Mouse (Mus musculus): ENCODE data around the gene Kbtbd13. TPM values are rescaled to one million over a fixed set of nuclear protein-coding genes. Genes with fewer than 3 reads are reported as not detected.

The Kbtbd13 gene
- polyA plus RNA-seq, 1 experiment from 2014 or later, result 0.50 TPM

- no peak overlapping the region for H3K4me2 ChIP-seq (ENCODE audit: low read length)
- H3K9me3 ChIP-seq (replicated peaks; ENCODE audit: control insufficient read depth, low read length, poor library complexity, severe bottlenecking), result no peaks in the 10 kb centered on the region
- H3K4me1 ChIP-seq (ENCODE audit: control insufficient read depth, insufficient read depth, low read length), result no peaks in the 10 kb centered on the region
- WGBS, result 51% methylated on average over 3 of the region's 3 CpGs
- H3K9ac ChIP-seq (ENCODE audit: low read depth, low read length), result no peak overlapping the region
- H3K27me3 ChIP-seq (ENCODE audit: control insufficient read depth, insufficient read depth, low read depth, low read length), result no peaks in the 10 kb centered on the region
- no peak overlapping the region for H3K27ac ChIP-seq (ENCODE audit: low read length)
- no peaks in the 10 kb centered on the region for H3K36me3 ChIP-seq (ENCODE audit: control insufficient read depth, insufficient read depth, low read length)
- H3K4me3 ChIP-seq (ENCODE audit: low read depth, low read length), result no peak overlapping the region
- ATAC-seq, result no peak
Measured at GRCm38 (mm10) chr9:65424393-65424792, 32.9 kb upstream of the Kbtbd13 start.

GRCm38 (mm10) chr9:65422760-65423501, 31.5 kb upstream of the Kbtbd13 start, which contains the start of gene Slc51b:
Gene Slc51b, minus strand, starts transcription at chr9:65422955.
- Histone ChIP-seq H3K36me3 (ENCODE audit: control insufficient read depth, insufficient read depth, low read length) (no peaks in the 10 kb centered on the region), H3K9me3 (replicated peaks; ENCODE audit: control insufficient read depth, low read length, poor library complexity, severe bottlenecking) (no peaks in the 10 kb centered on the region), H3K9ac (ENCODE audit: low read depth, low read length) (no peak within 1 kb of the TSS), H3K4me1 (ENCODE audit: control insufficient read depth, insufficient read depth, low read length) (no peaks in the 10 kb centered on the region), H3K4me3 (ENCODE audit: low read depth, low read length) (no peak within 1 kb of the TSS), H3K4me2 (ENCODE audit: low read length) (no peak within 1 kb of the TSS), H3K27ac (ENCODE audit: low read length) (no peak within 1 kb of the TSS), H3K27me3 (ENCODE audit: control insufficient read depth, insufficient read depth, low read depth, low read length) (no peaks in the 10 kb centered on the region)
- 87% methylated on average over 11 of the region's 11 CpGs for WGBS
- no peak for ATAC-seq

GRCm38 (mm10) chr9:65419633-65420032, 28.2 kb upstream of the Kbtbd13 start:
- Histone ChIP-seq H3K36me3 (ENCODE audit: control insufficient read depth, insufficient read depth, low read length) (no peaks in the 10 kb centered on the region), H3K4me3 (ENCODE audit: low read depth, low read length) (no peak overlapping the region), H3K4me1 (ENCODE audit: control insufficient read depth, insufficient read depth, low read length) (no peaks in the 10 kb centered on the region), H3K9ac (ENCODE audit: low read depth, low read length) (no peak overlapping the region), H3K4me2 (ENCODE audit: low read length) (no peak overlapping the region), H3K27me3 (ENCODE audit: control insufficient read depth, insufficient read depth, low read depth, low read length) (no peaks in the 10 kb centered on the region), H3K27ac (ENCODE audit: low read length) (no peak overlapping the region), H3K9me3 (replicated peaks; ENCODE audit: control insufficient read depth, low read length, poor library complexity, severe bottlenecking) (no peaks in the 10 kb centered on the region)
- no peak for ATAC-seq
- 73% methylated on average over 3 of the region's 3 CpGs for WGBS

GRCm38 (mm10) chr9:65417738-65418137, 26.3 kb upstream of the Kbtbd13 start:
- 43% methylated on average over 3 of the region's 3 CpGs for WGBS
- no peak for ATAC-seq

GRCm38 (mm10) chr9:65411326-65411725, 19.9 kb upstream of the Kbtbd13 start:
- ATAC-seq, result no peak
- Histone ChIP-seq H3K27me3 (ENCODE audit: control insufficient read depth, insufficient read depth, low read depth, low read length) (no peaks in the 10 kb centered on the region), H3K4me2 (ENCODE audit: low read length) (no peak overlapping the region), H3K4me3 (ENCODE audit: low read depth, low read length) (no peak overlapping the region), H3K27ac (ENCODE audit: low read length) (no peak overlapping the region), H3K9me3 (replicated peaks; ENCODE audit: control insufficient read depth, low read length, poor library complexity, severe bottlenecking) (no peaks in the 10 kb centered on the region), H3K36me3 (ENCODE audit: control insufficient read depth, insufficient read depth, low read length) (no peaks in the 10 kb centered on the region), H3K9ac (ENCODE audit: low read depth, low read length) (no peak overlapping the region), H3K4me1 (ENCODE audit: control insufficient read depth, insufficient read depth, low read length) (no peaks in the 10 kb centered on the region)
- WGBS, result 76% methylated on average over 3 of the region's 3 CpGs

More at GRCm38 (mm10) chr9:65417738-65418137, 26.3 kb upstream of the Kbtbd13 start:
- no peak overlapping the region for H3K4me3 ChIP-seq (ENCODE audit: low read depth, low read length)
- H3K9me3 ChIP-seq (replicated peaks; ENCODE audit: control insufficient read depth, low read length, poor library complexity, severe bottlenecking), result no peaks in the 10 kb centered on the region
- no peaks in the 10 kb centered on the region for H3K27me3 ChIP-seq (ENCODE audit: control insufficient read depth, insufficient read depth, low read depth, low read length)
- no peak overlapping the region for H3K27ac ChIP-seq (ENCODE audit: low read length)
- no peaks in the 10 kb centered on the region for H3K36me3 ChIP-seq (ENCODE audit: control insufficient read depth, insufficient read depth, low read length)
- no peaks in the 10 kb centered on the region for H3K4me1 ChIP-seq (ENCODE audit: control insufficient read depth, insufficient read depth, low read length)
- H3K4me2 ChIP-seq (ENCODE audit: low read length), result no peak overlapping the region
- H3K9ac ChIP-seq (ENCODE audit: low read depth, low read length), result no peak overlapping the region

- no peak overlapping the region for H3K4me3 ChIP-seq (ENCODE audit: low read depth, low read length)
- no peaks in the 10 kb centered on the region for H3K36me3 ChIP-seq (ENCODE audit: control insufficient read depth, insufficient read depth, low read length)
- no peaks in the 10 kb centered on the region for H3K27me3 ChIP-seq (ENCODE audit: control insufficient read depth, insufficient read depth, low read depth, low read length)
- H3K4me2 ChIP-seq (ENCODE audit: low read length), result no peak overlapping the region
- no peak for ATAC-seq
- H3K4me1 ChIP-seq (ENCODE audit: control insufficient read depth, insufficient read depth, low read length), result no peaks in the 10 kb centered on the region
- H3K9ac ChIP-seq (ENCODE audit: low read depth, low read length), result no peak overlapping the region
- no peak overlapping the region for H3K27ac ChIP-seq (ENCODE audit: low read length)
- H3K9me3 ChIP-seq (replicated peaks; ENCODE audit: control insufficient read depth, low read length, poor library complexity, severe bottlenecking), result no peaks in the 10 kb centered on the region
- WGBS, result 89% methylated on average over 8 of the region's 8 CpGs
Measured at GRCm38 (mm10) chr9:65410378-65410777, 18.9 kb upstream of the Kbtbd13 start.

- no peaks in the 10 kb centered on the region for H3K27me3 ChIP-seq (ENCODE audit: control insufficient read depth, insufficient read depth, low read depth, low read length)
- ATAC-seq, result no peak
- no peak overlapping the region for H3K4me3 ChIP-seq (ENCODE audit: low read depth, low read length)
Measured at GRCm38 (mm10) chr9:65408871-65409295, 17.4 kb upstream of the Kbtbd13 start.

GRCm38 (mm10) chr9:65407861-65408260, 16.4 kb upstream of the Kbtbd13 start:
- Histone ChIP-seq H3K4me2 (ENCODE audit: low read length) (no peak overlapping the region), H3K27me3 (ENCODE audit: control insufficient read depth, insufficient read depth, low read depth, low read length) (no peaks in the 10 kb centered on the region), H3K9me3 (replicated peaks; ENCODE audit: control insufficient read depth, low read length, poor library complexity, severe bottlenecking) (no peaks in the 10 kb centered on the region), H3K36me3 (ENCODE audit: control insufficient read depth, insufficient read depth, low read length) (no peaks in the 10 kb centered on the region), H3K9ac (ENCODE audit: low read depth, low read length) (no peak overlapping the region), H3K4me3 (ENCODE audit: low read depth, low read length) (no peak overlapping the region), H3K4me1 (ENCODE audit: control insufficient read depth, insufficient read depth, low read length) (no peaks in the 10 kb centered on the region), H3K27ac (ENCODE audit: low read length) (no peak overlapping the region)
- 72% methylated on average over 3 of the region's 3 CpGs for WGBS
- no peak for ATAC-seq

More at GRCm38 (mm10) chr9:65408871-65409295, 17.4 kb upstream of the Kbtbd13 start:
- Histone ChIP-seq H3K9me3 (replicated peaks; ENCODE audit: control insufficient read depth, low read length, poor library complexity, severe bottlenecking) (no peaks in the 10 kb centered on the region), H3K9ac (ENCODE audit: low read depth, low read length) (no peak overlapping the region), H3K4me2 (ENCODE audit: low read length) (no peak overlapping the region), H3K36me3 (ENCODE audit: control insufficient read depth, insufficient read depth, low read length) (no peaks in the 10 kb centered on the region), H3K27ac (ENCODE audit: low read length) (no peak overlapping the region), H3K4me1 (ENCODE audit: control insufficient read depth, insufficient read depth, low read length) (no peaks in the 10 kb centered on the region)
- 66% methylated on average over 5 of the region's 5 CpGs for WGBS

GRCm38 (mm10) chr9:65407327-65407726, 15.9 kb upstream of the Kbtbd13 start:
- no peak overlapping the region for H3K27ac ChIP-seq (ENCODE audit: low read length)
- no peaks in the 10 kb centered on the region for H3K9me3 ChIP-seq (replicated peaks; ENCODE audit: control insufficient read depth, low read length, poor library complexity, severe bottlenecking)
- no peaks in the 10 kb centered on the region for H3K4me1 ChIP-seq (ENCODE audit: control insufficient read depth, insufficient read depth, low read length)
- no peak for ATAC-seq
- no peak overlapping the region for H3K4me3 ChIP-seq (ENCODE audit: low read depth, low read length)
- 89% methylated on average over 5 of the region's 5 CpGs for WGBS
- no peak overlapping the region for H3K9ac ChIP-seq (ENCODE audit: low read depth, low read length)
- H3K27me3 ChIP-seq (ENCODE audit: control insufficient read depth, insufficient read depth, low read depth, low read length), result no peaks in the 10 kb centered on the region
- H3K36me3 ChIP-seq (ENCODE audit: control insufficient read depth, insufficient read depth, low read length), result no peaks in the 10 kb centered on the region
- no peak overlapping the region for H3K4me2 ChIP-seq (ENCODE audit: low read length)

Data from midbrain, embryonic 16.5 days (tissue).